Mouse (Mus musculus): ENCODE results near the gene Olfr1322.

Gene Olfr1322

DNA sequence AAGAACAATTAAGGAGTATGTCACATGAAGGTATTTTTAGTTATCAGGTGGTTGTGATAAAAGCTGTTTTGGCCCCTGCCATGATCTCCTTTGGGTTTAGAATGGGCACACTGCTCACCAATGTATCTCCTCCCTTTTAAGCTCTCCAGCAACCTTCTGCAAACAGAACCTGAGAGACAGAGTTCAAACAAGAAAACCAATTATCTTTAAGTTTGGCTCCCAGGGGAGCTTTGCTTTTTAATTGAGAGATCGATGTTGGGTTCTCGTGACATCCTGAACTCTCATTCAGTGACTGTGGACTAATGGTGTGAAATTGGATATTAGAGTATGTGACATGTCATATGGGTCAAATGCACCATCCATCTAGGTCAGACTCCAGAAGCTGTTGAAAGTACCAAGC, at the start of gene Olfr1322:
Olfr1322 (minus strand) TSS at position 101 of the 400 bp plus-strand sequence.
- no peak for DNase-seq (ENCODE audit: inconsistent ontology term)

GRCm38 (mm10) chrX:49877651-49878349, 13.5 kb downstream of the Olfr1322 start:
- no peak for DNase-seq (ENCODE audit: inconsistent ontology term)

All from Muller cell, postnatal 12 days (primary cell).